Mouse (Mus musculus): Measurements from ENCODE around the gene Haus8.
A peak's percentile ranks its signal among the peaks of the same experiment; 100 is the strongest.
"Not testable (repeated sequence)": the region's sequence is repeated elsewhere in the genome, so short reads cannot be mapped to it uniquely, and the experiment has no call there.

The Haus8 gene

DNA sequence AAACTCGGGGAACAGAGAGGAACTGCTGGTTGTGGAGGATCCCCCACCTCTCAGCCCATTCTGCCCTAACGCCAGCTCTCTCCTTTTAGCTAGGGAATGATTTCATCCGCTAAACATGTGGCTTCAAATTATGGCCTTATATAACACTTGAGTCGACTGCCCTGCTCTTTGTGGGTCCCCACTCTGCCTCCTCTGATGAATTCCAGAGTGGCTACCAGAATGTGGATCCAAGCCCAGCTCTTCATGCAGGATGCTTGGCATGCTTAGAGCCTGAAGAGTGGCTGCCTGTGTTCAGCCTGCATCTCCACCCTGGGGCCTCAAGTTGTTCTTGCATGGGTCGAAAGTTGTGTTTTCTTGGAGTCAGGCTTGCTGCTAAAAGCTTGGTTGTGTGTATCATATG, 9.9 kb upstream of the Haus8 start:
- DNase-seq = no peak

DNA sequence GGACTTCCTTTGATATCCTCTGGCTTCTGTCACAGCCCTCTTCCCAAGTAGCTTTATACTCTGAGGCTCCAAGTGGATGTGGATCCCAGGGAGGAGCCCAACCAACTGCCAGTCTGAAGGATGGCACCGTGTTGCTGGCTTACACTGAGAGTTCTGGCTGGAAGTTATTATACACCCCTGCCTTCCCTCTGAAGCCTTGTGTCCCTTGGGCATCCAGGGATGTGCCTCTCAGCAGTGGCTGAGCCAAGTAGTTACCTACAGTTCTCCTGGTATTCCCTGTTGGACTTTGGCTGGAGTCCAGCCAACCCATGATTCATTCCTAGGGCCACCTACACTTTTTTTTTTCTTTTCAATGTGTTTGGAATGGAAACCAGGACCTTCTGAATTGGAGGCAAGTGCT, 9.0 kb upstream of the Haus8 start:
- not testable (repeated sequence) for DNase-seq

DNA sequence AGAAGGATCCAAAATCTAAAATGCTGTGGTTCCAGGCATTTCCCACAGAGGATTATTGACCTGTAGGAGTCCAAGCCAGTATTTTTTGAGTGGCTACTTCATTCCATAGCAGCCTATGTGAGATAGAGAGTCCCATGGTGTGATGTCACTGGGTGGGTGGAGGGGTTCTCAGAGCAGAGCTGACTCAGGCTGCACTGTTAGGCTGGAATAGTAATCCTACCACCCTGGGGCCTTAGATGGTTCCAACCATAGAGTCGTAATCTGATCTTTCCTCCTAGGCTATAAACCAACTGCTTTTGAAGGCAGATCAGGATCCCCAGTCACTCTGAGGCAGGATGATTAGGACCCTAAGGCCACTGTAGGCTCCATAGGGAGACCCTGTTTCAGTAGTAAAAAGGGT, 6.7 kb upstream of the Haus8 start:
- not testable (repeated sequence) for DNase-seq

DNA sequence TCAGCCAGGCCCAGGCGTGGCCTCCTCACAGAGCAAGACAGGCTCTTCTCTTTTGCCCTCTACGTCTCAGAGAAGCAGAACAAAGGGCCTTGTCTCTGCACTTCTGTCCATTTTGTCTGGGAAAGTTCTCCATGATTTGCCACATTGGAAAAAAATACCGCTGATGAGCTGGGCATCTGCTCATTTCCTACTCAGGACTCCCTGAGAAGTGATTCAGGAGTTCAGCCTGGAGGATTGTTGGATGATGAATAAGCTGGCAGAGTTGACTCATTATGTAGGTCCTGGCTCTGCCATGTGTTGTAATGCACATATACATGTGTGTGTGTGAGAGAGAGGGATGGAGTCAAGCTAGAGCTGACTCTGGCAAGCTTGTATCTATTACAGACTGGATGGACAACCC, 3.4 kb upstream of the Haus8 start:
- DNase-seq = no peak

DNA sequence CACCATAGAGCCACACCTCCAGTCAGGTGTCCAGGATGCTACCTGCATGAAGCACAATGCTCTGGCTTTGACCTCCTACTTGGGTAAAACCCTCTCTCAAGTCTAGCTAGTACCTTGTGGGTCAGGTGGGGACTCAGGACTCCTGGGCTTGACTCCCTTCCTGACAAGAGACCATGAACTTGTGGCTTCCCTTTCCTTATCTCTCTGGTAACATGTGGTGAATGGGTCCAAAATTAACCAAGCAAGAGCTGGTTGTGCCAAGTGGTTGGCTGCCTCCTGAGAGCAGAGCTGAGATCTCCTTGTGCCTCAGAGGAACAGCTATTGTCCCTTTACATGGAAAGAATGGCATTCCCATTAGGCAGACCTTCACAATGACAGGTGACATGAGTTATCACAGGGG, 1.7 kb upstream of the Haus8 start:
- no peak for DNase-seq

DNA sequence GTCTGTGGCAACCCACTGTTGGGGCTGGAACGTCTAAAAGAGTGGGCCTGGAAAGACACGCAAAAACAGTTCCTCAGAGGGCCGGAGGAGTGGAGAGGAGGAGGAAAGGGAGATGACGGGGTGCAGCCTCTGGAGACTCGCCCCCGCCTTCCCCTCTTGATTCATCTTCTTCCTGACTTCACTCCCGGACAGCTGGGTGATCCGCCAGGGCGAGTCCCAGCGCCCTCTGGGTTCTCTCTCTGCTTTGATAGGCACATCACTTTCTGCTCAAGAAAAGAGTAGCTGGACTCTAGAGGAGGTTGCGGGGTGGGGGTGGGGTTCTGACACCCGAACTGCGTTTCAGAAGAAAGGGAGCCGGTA, 397 bp upstream of the Haus8 start:
- DNase-seq = peak; percentile 71

DNA sequence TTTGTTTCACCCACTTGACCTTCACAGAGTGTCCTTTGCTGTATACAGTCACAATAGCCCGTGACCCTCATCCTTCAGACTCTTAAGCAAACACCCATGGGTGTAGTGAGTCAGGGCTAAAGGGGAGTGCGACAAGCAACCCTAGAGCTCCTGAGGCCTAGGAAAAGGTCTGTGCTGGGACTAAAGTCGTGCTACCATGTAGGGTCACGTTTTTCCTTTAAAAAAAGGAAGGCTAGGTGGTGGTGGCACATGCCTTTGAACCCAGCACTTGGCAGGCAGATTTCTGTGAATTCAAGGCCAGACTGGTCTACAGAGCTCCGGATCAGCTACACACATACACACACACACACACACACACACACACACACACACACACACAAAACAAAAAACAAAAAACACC, 1.1 kb downstream of the Haus8 start:
- no peak for DNase-seq

DNA sequence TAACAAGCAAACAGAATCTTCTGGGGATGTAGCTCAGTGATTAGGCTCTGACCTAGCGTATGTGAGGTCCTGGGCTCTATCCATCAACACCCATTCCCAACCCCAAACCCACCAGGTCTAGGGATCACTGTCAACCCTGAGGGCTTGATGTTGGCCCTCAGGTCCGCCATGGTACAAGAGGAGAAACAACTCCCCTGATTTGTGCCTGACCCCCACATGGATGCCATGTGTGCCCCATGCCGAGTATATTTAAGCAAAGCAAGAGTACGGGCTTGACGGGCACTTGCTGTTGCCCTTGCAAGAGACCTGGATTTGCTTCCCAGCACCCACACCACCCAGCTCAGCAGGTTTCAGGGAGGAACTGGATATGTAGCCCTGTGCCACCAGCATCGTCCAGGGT, 4.4 kb downstream of the Haus8 start:
- DNase-seq = not testable (repeated sequence)

DNA sequence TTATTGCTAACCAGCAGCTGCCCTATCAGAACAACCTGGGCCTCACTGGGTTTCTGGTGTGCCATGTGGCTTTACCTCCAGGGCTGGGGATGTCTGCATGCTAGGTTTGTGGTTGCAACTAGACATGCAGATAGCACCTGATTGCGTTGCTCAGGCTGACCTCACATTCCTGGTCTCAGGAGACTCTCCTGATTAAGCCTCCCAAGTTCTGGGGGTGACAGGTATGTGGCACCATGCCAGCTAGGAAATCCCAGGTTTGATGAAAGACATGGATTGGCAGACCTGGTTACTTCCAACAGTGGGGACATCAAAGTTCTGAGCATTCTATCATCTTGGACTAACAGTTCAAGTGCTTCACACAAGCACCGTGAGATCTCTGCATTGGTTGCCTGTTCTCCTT, 5.0 kb downstream of the Haus8 start:
- no peak for DNase-seq

DNA sequence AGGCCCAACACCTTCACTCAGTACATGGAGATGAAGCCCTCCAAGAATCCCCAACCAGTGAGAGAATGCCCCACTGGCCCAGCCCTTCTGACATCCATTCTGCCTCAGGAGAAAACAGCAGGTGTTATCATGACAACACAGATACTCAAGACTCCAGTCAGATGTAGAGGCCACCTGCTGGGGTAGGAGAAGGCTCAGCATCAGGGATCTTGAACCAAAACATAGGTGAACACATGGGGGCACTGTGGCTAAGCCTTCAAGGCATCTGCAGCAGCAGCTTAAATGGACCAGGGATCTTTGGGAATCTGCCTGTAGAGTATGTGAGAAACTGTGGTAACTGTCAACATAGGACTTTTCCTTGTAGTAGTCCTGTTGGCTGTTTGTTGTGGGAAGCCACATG, 11.5 kb downstream of the Haus8 start:
- peak; percentile 42 for DNase-seq

DNA sequence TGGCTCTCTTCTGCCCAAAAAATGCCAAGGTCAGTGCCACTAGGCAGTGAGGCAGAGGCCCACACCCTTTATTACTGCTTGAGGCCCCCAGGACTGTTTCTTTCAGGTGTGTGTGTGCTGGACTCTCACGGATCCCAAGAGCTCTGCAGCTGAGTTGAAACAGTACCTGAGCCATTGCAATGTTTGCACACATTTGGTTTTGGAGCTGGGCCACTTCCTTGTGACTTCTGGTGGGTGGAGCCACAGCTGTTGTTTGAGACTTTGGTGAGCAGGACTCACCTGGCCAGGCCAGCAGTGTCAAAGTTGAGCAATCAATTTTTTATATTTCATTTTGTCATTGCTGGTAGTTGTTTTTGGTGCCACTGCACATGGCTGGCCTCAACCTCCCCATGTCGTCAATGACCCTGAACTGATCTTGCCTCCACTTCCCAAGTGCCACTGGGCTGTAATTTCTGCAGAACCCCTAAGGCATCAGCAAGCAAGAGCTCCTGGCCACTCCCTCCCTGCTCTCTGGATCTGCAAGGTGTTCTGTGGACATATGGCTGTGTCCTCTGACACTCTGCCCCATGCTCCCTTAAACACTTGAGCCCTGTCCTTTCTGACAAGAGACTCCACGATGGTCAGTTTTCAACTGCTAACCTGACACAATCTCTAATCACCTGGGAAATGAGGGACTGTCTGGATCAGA, 16.0 kb downstream of the Haus8 start:
- no peak for DNase-seq

DNA sequence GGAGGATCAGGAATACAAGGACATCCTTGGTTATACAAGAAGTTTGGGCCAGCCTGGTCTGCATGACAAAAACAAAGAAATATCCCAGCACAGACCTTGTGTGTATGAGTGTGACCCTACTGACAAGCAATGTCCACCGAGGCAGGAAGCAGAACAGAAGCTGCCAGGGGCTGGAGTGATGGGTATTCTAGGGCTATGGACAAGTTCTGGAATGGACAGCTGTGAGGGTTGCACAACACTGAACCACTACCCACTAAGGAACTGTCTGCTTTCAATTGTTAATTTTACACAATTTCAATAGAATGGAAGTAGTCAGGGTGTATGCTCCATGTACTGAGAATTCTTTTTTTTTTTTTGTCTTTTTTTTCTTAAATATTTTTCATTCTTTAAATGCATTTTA, 24.5 kb downstream of the Haus8 start:
- no peak for DNase-seq

DNA sequence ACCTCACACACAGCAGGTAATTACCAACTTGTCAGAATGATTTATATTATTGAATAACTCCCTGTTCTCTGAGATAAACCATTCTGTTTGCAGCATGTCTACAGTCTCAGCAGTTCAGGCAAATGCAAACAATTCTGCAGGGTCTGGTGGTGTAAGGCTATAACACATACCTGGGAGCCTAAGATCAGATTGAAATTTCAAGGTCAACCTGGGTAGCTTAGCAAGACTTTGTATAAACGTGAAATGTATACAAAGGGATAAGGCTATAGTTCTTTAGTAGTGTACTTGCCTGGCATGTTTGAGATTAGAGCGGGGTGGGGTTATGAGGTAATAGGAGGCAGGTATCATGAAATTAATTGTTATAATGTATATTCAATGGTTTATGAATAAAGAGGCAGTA, 30.0 kb downstream of the Haus8 start:
- no peak for DNase-seq

DNA sequence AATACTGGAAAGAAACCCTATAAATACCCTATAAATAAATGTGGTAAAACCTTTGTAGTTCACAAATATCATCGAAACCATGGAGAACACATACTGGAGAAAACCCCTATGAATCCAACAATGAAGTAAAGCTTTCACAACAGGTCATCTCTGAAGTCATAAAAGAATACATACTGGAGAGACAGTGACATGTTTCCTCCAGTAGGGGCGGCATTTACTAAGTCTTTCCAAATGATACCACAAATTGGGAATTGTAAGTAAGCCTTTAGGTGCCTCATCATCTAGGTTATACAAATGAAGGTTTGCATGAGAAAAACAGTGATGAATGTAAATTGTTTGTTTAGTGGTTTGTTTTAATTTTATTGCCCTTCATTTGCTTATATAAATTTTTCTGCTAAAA, 48.2 kb downstream of the Haus8 start:
- peak; percentile 15 for DNase-seq

DNA sequence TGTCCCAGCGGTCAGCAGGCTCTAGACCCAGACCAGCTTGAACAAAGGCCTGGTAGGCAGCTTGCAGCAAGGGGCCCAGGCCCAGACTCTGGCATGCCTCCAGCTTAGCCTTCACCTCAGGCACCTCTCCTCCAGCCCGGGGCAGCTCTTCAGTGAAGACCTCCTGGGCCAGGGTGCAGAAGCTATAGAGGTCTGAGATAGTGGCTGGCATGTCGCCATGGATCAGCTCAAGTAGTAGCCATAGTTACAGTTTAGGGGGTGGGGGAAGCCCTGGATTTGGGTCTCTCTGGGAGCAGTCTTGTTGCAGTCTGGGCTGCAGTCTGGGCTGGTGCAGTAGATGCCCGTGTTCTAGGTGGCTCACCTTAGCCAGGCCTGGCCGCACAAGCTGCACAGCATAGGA, 58.5 kb downstream of the Haus8 start:
- not testable (repeated sequence) for DNase-seq

DNA sequence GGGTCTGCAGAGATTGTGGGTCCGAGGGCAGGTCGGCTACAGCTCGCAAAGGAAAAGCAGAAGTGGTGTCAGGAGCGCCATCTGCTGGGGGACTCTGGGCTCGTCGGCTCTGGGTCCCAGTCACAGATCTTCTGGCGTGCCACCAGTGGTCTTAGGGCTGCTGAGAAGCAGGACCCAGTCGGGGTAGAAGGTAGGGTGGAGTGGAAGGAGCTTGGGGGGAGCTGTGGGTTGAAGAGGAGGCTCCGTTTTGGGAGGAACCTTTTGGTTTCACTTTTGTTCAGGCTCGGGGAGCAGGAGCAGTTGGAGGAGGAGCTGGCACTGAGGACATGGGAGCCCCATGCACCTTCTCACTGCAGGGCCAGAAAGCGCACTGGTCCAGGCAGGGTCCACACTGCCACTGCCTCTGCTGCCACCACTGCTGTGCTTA, 67.2 kb downstream of the Haus8 start:
- peak; percentile 13 for DNase-seq

Data from thymus, postnatal 4 days (tissue).